Mouse (Mus musculus) urinary bladder, postnatal 4 days (tissue): ENCODE results near the gene Dcaf12l1.
"Not testable (repeated sequence)": the region's sequence is repeated elsewhere in the genome, so short reads cannot be mapped to it uniquely, and the experiment has no call there.

ENCODE experiments used
- DNase-seq, 2 experiments: peaks; one replicate each; pipeline ENCODE4 v3.0.0; 2021 to 2022; ENCODE audit warnings: low spot score in 2 of 2

Dcaf12l1 gene

GRCm38 (mm10) chrX:44789761-44790411 lies at the start of gene Dcaf12l1:
TSS of gene Dcaf12l1 (minus strand) at chrX:44790197.
- DNase-seq = peak; percentile 47 to 79

- DNase-seq = not testable (repeated sequence)
Measured at GRCm38 (mm10) chrX:44809356-44809755, 19.4 kb upstream of the Dcaf12l1 start.

DNA sequence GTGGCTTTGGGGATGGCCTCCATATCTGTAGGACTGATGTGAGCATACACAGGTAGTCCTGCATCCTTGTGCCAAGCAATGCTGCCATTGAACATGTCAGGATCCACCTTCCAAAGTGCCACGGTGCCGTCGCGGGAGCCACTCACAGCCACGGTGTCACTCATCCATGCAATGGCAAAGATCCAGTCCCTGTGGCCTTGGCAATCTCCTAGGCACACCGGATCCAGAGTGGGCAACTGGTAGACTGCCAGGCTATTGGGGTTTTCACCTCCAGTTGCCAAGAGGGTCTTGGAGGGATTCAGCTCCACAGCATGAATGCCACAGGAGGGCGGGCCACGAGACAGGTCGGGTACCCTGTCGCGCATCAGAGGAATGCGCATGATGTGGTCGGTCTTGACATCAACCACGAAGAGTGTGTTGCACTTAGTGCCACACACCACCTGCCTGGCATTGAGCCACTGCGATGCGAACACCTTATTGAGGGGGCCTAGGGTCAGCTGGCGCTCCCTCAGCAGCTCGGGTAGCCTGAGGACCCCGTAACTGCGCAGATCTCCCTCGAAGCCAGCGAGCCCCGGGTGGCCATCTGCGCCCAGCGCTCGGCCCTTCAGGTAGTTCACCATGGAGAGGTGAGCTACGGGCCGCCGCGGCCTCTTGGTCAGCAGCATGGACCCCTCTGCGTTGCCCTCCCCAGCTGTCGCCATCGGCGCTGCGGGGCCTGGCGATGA lies 799 bp downstream of the Dcaf12l1 start:
- DNase-seq = no peak
